Mouse (Mus musculus) liver, embryonic 16.5 days (tissue): ENCODE measurements around the gene Eif3j1. TPM values are rescaled to one million over a fixed set of nuclear protein-coding genes. Genes with fewer than 3 reads are reported as not detected.
"Not testable (repeated sequence)": the region's sequence is repeated elsewhere in the genome, so short reads cannot be mapped to it uniquely, and the experiment has no call there.

Source experiments
- ATAC-seq: fragments of 200-750 bp; cut with Nextera tagmentation; 2 replicates; pipeline ENCODE4 v1.8.0; 2017; ENCODE audit warnings: low read depth, mild to moderate bottlenecking, moderate number of reproducible peaks, moderate library complexity
- H3K27ac ChIP-seq: fragments of 300-500 bp; sonication (generic); 2 replicates; pipeline ENCODE4 v1.5.1; 2014; ENCODE audit warnings: mild to moderate bottlenecking, low read length
- H3K27me3 ChIP-seq: fragments of 300-500 bp; sonication (generic); 2 replicates; pipeline ENCODE4 v1.6.1; 2014; ENCODE audit warnings: low read depth, low read length, mixed read lengths; ENCODE audit not compliant: control insufficient read depth, insufficient read depth
- H3K36me3 ChIP-seq: fragments of 300-500 bp; sonication (generic); 2 replicates; pipeline ENCODE4 v1.6.1; 2014; ENCODE audit warnings: mild to moderate bottlenecking; ENCODE audit not compliant: control insufficient read depth, insufficient read depth
- H3K4me1 ChIP-seq: fragments of 300-500 bp; sonication (generic); 2 replicates; pipeline ENCODE4 v1.6.1; 2014; ENCODE audit warnings: low read depth, low read length, mixed read lengths; ENCODE audit not compliant: control insufficient read depth
- H3K4me2 ChIP-seq: fragments of 300-500 bp; sonication (generic); 2 replicates; pipeline ENCODE4 v1.6.1; 2014; ENCODE audit warnings: low read depth, low read length, mixed read lengths
- H3K4me3 ChIP-seq: fragments of 300-500 bp; sonication (generic); 2 replicates; pipeline ENCODE4 v1.5.1; 2014; ENCODE audit warnings: low read depth, mild to moderate bottlenecking, low read length
- H3K9ac ChIP-seq: fragments of 300-500 bp; sonication (generic); 2 replicates; pipeline ENCODE4 v1.6.1; 2014; ENCODE audit warnings: low read depth, low read length
- H3K9me3 ChIP-seq: fragments of 300-500 bp; sonication (generic); replicated peaks from 2 replicates; pipeline ENCODE4 v1.6.1; 2016; ENCODE audit warnings: low read length; ENCODE audit not compliant: control insufficient read depth
- WGBS: fragments of 180-500 bp; shearing (Covaris S2); extraction: QIAGEN DNeasy Blood & Tissue Kit; methylation state at CpG from one replicate; pipeline ENCODE4 v1.1.7; 2014; ENCODE audit not compliant: insufficient replicate concordance; 5-methylcytosine and 5-hydroxymethylcytosine counted together
- polyA plus RNA-seq: library from polyadenylated mRNA; unstranded; fragments of >200 nt; fragmentation: Nextera tagmentation; extraction: Ambion mirVana; gene quantifications from 2 replicates; pipeline ENCODE4 v1.2.1, GENCODE M21; 2015

Eif3j1 gene
- 7.4 and 7.8 TPM in 2 replicates for polyA plus RNA-seq

GRCm38 (mm10) chr2:122027862-122028755 lies at the start of gene Eif3j1:
TSS of gene Eif3j1 (plus strand) at chr2:122028546.
- Histone ChIP-seq H3K4me2 (peak within 1 kb of the TSS; percentile 79), H3K27me3 (no peaks in the 10 kb centered on the region), H3K27ac (peak within 1 kb of the TSS; percentile 98), H3K4me3 (peak within 1 kb of the TSS; percentile 98), H3K9ac (peak within 1 kb of the TSS; percentile 99), H3K9me3 (no peaks in the 10 kb centered on the region), H3K4me1 (peaks cover 10% of the 10 kb centered on the region), H3K36me3 (no peaks in the 10 kb centered on the region; the same call in none of the 2 replicates)
- peak; percentile 95 for ATAC-seq
- under 1% methylated on average over 53 of the region's 67 CpGs for WGBS

DNA sequence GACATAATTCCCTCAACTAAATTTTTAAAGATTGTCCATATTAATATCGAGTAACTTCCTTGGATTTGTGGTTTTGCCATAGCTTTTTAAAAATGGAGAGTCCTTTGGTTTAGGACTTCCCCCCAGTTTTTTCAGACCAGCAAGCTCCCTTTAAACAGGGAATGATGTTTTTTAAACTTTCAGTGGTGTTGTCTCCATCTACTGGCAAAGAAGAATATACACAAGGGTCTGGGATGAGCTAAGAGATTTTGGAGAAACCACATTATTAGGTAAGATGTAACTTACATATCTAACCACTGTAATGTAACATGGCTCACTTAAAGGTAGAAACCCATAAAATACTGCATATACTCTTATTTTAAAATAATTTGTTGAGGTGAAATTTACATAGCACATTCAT lies 32.6 kb upstream of the Eif3j1 start:
- no peaks in the 10 kb centered on the region for H3K4me1 ChIP-seq
- no peak overlapping the region for H3K4me3 ChIP-seq
- WGBS = 75% methylated on average over 1 of the region's 1 CpGs
- no peak for ATAC-seq
- H3K9ac ChIP-seq = no peak overlapping the region
- no peaks in the 10 kb centered on the region for H3K27me3 ChIP-seq
- no peaks in the 10 kb centered on the region for H3K9me3 ChIP-seq
- H3K36me3 ChIP-seq = peaks cover 4% of the 10 kb centered on the region
- no peak overlapping the region for H3K27ac ChIP-seq
- no peak overlapping the region for H3K4me2 ChIP-seq

DNA sequence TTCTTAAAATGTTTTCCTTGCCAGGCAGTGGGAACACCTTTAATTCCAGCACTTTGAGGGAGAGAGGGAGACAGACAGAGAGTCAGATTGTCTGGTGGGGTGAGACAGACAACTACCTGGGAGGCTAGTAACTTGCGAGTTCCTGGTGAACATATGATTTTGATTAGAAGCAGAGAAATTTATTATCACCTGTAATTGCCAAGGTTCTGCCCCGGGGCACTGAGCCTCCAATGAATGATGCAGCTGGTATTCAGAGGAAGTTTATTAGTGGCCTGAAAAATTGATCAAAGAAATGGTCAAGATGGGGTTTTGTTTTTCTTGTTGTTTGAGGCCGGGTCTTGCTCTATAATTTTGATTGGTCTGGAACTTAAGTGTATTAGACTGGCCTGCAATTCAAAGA lies 19.5 kb upstream of the Eif3j1 start:
- ATAC-seq = no peak
- Histone ChIP-seq H3K36me3 (peaks cover 12% of the 10 kb centered on the region), H3K9me3 (no peaks in the 10 kb centered on the region), H3K4me3 (no peak overlapping the region), H3K4me2 (no peak overlapping the region), H3K4me1 (no peaks in the 10 kb centered on the region), H3K9ac (no peak overlapping the region), H3K27me3 (no peaks in the 10 kb centered on the region), H3K27ac (no peak overlapping the region)
- 80% methylated on average over 3 of the region's 3 CpGs for WGBS

- Histone ChIP-seq H3K4me3 (no peak overlapping the region), H3K27ac (no peak overlapping the region), H3K9ac (no peak overlapping the region), H3K4me1 (no peaks in the 10 kb centered on the region), H3K36me3 (peaks cover 14% of the 10 kb centered on the region; the same call in 1 of the 2 replicates), H3K9me3 (no peaks in the 10 kb centered on the region), H3K4me2 (no peak overlapping the region), H3K27me3 (no peaks in the 10 kb centered on the region)
- ATAC-seq = no peak
- 63% methylated on average over 7 of the region's 7 CpGs for WGBS
Observed at GRCm38 (mm10) chr2:122011441-122011840, 16.9 kb upstream of the Eif3j1 start.

DNA sequence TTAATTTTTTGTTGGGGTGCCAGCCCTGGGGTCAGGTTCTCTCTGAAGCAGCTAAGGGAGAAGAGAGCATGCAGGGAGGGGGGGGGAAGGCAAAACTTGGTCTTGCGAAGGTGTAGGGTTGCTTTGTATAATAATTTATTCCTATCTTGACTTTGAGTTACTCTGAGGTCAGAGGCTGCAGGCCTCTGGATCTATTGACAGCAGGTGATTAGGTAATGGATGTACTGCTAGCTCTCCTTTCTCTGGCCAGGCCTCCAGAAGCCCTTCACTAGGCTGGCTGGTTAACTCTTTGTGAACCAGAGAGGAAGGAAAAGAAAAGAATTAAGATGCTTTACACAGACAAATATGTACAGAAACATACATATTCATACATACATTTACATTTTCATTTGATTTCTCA lies 9.6 kb upstream of the Eif3j1 start:
- Histone ChIP-seq H3K4me2 (no peak overlapping the region), H3K4me3 (no peak overlapping the region), H3K9me3 (no peaks in the 10 kb centered on the region), H3K9ac (no peak overlapping the region), H3K4me1 (no peaks in the 10 kb centered on the region), H3K36me3 (0 out of 2 replicates have a peak, but pooled peaks cover 3% of the 10 kb centered on the region), H3K27me3 (no peaks in the 10 kb centered on the region), H3K27ac (no peak overlapping the region)
- ATAC-seq = peak; percentile 65
- 73% methylated on average over 1 of the region's 1 CpGs for WGBS

- Histone ChIP-seq H3K9me3 (no peaks in the 10 kb centered on the region), H3K9ac (no peak overlapping the region), H3K4me1 (no peaks in the 10 kb centered on the region), H3K36me3 (no peaks in the 10 kb centered on the region), H3K4me2 (no peak overlapping the region), H3K27me3 (no peaks in the 10 kb centered on the region), H3K4me3 (no peak overlapping the region), H3K27ac (no peak overlapping the region)
- ATAC-seq = no peak
- WGBS = 53% methylated on average over 2 of the region's 2 CpGs
Observed at GRCm38 (mm10) chr2:122022284-122022683, 6.1 kb upstream of the Eif3j1 start.

- not testable (repeated sequence) for ATAC-seq, H3K27me3 ChIP-seq, H3K9me3 ChIP-seq, H3K36me3 ChIP-seq, H3K4me1 ChIP-seq, H3K9ac ChIP-seq, H3K27ac ChIP-seq
- H3K4me3 ChIP-seq = peak overlapping the region; percentile 98
- peak overlapping the region; percentile 79 for H3K4me2 ChIP-seq
- whole genome bisulfite sequencing = 86% methylated on average over 10 of the region's 10 CpGs
Observed at GRCm38 (mm10) chr2:122027091-122027490, 1.3 kb upstream of the Eif3j1 start.

DNA sequence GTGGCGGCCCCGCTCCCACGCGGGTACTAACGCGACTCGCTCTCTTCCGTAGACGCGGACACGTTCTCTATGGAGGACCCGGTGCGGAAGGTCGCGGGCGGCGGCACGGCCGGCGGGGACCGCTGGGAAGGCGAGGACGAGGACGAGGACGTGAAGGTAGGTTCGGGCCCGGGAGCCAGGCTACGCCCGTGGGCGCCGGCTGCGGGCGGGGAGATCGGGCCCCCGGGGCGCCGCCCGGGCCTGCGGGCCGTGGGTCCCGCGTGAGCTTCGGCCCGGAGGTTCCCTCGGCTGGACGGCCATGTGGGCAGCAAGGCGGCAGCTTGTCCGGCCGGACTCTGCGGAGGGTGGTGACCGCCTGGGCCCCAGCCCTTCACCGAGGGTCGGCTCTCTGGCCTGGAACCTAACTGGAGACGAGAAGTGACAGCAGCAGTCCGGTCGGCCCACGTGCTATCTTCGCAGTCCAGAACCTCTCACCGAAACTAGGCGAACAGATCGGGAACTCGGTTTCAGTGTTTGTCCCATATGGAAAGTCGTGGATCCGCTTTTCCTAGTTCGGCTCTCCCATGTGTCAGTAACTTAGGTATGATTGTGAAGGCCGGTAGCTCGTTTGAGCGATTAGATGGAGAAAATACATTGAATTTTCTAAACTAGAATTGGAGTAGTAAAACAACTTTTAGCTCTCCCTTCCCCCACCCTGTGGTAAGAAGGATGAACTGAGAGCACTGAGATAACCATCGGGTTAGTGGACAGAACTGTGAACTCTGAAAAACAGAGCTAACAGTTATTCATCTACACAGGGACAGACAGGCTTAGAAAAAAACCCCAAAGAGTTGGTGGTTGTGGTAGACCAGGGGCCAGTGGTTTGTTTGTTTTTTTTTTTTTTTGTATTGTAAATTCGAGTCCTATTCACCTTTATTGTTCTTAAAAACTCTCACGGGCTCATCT lies 682 bp downstream of the Eif3j1 start:
- Histone ChIP-seq H3K27ac (peak overlapping the region; percentile 98), H3K9ac (peak overlapping the region; percentile 99)
- WGBS = under 1% methylated on average over 57 of the region's 71 CpGs

More for the DNA sequence above, 682 bp downstream of the Eif3j1 start:
- Histone ChIP-seq H3K27me3 (no peaks in the 10 kb centered on the region), H3K4me1 (peaks cover 13% of the 10 kb centered on the region), H3K9me3 (no peaks in the 10 kb centered on the region), H3K36me3 (peaks cover 4% of the 10 kb centered on the region), H3K4me2 (peak overlapping the region; percentile 73), H3K4me3 (peak overlapping the region; percentile 98)
- peak; percentile 45 for ATAC-seq
